Mouse (Mus musculus): ENCODE measurements around the gene Ccnd3.

GRCm38 (mm10) chr17:47462209-47462608, 42.6 kb upstream of the Ccnd3 start:
- TF ChIP-seq POLR2A (IDR thresholded peaks at IDR 0.05; ENCODE audit: borderline replicate concordance, control insufficient read depth, low read depth, low read length) (no peak), CTCF (IDR thresholded peaks at IDR 0.05; ENCODE audit: control insufficient read depth, insufficient read depth, low read length) (no peak)

All from bone marrow, adult 2 months (tissue).